10 mouse cellular contexts compared by ENCODE assay signal in the genomic region with DNA sequence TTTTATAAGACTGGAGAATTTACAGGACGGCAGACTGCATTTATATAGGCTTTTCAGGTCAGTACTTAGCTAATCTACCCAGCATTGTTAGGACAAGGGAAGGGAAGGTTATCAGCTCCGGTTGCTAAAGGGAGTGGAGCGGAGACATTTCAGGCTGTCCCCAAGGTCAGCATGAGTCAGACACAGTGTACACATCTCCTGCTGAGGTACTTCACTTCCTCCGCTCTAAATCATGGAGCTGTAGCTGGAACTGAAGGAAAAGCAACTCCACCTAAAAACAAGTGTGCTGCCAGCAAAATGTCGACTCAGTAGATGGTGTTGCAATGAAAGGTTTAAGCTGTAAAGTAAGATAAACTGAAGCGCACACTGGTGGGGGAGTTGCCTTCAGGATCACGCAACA. TPM values are rescaled to one million over a fixed set of nuclear protein-coding genes. Genes with fewer than 3 reads are reported as not detected.
DNase-seq lines count a peak whose midpoint lies in the region; ATAC-seq lines count a peak whose summit lies in the region.
"Had no signal": no experiment of that assay in that cellular context is flagged by ENCODE, and none has a peak within 500 bp of the region (broad histone marks: within the 10 kb centered on the region; RNA-seq: fewer than 3 reads in every experiment).

No protein-coding gene starts in this region.

- no peak overlapping the region for H3K4me3 ChIP-seq in kidney, embryonic 16.5 days (ENCODE audit: low read length)
- no peak overlapping the region for H3K4me3 ChIP-seq in heart, embryonic 13.5 days
- H3K4me3 ChIP-seq in hindbrain, embryonic 16.5 days (ENCODE audit: low read length): no peak overlapping the region

- no peak for DNase-seq in kidney, adult 8-10 months
- DNase-seq in R1 (ENCODE audit: low read depth, low spot score): peak; percentile 90
- peak; percentile 19 for DNase-seq in lung, postnatal 14 days
- no peak for DNase-seq in layer of hippocampus, postnatal 25 days (ENCODE audit: extremely low spot score in 1 of 2, low spot score in 1 of 2)
- DNase-seq: thymus, postnatal 14 days had no signal

- no peaks in the 10 kb centered on the region for H3K27me3 ChIP-seq in kidney, embryonic 16.5 days (ENCODE audit: insufficient read depth, low read length)
- no peaks in the 10 kb centered on the region for H3K27me3 ChIP-seq in heart, embryonic 13.5 days (replicated peaks)
- H3K27me3 ChIP-seq in hindbrain, embryonic 16.5 days (replicated peaks; ENCODE audit: control insufficient read depth, insufficient read depth, low read length): no peaks in the 10 kb centered on the region

- H3K9ac ChIP-seq in kidney, embryonic 16.5 days (replicated peaks; ENCODE audit: low read length): no peak overlapping the region
- no peak overlapping the region for H3K9ac ChIP-seq in heart, embryonic 13.5 days
- H3K9ac ChIP-seq in hindbrain, embryonic 16.5 days (ENCODE audit: low read depth, low read length): no peak overlapping the region

- no peak overlapping the region for H3K4me2 ChIP-seq in kidney, embryonic 16.5 days (replicated peaks; ENCODE audit: low read depth, low read length)
- peak overlapping the region; percentile 21 for H3K4me2 ChIP-seq in heart, embryonic 13.5 days
- no peak overlapping the region for H3K4me2 ChIP-seq in hindbrain, embryonic 16.5 days (ENCODE audit: low read length)

- H3K4me1 ChIP-seq in kidney, embryonic 16.5 days (ENCODE audit: insufficient read depth, low read length): peaks cover 16% of the 10 kb centered on the region; the same call in 1 of the 2 replicates
- peaks cover 35% of the 10 kb centered on the region for H3K4me1 ChIP-seq in heart, embryonic 13.5 days
- no peaks in the 10 kb centered on the region; the same call in 1 of the 2 replicates for H3K4me1 ChIP-seq in hindbrain, embryonic 16.5 days (ENCODE audit: control insufficient read depth, insufficient read depth, low read depth, low read length)

- ATAC-seq in kidney, embryonic 16.5 days (ENCODE audit: low FRiP score, low TSS enrichment): peak; percentile 31; the same call in 1 of the 2 replicates
- no peak for ATAC-seq in heart, embryonic 13.5 days (ENCODE audit: extremely low read depth, insufficient number of reproducible peaks, low FRiP score, low TSS enrichment)
- ATAC-seq in cerebellum, adult (ENCODE audit: insufficient number of reproducible peaks, low FRiP score, low TSS enrichment): no peak
- ATAC-seq in hindbrain, embryonic 16.5 days: no peak
- ATAC-seq: hindbrain, postnatal 0 days had no signal

- 19% methylated on average over 7 of the region's 7 CpGs for WGBS in kidney, embryonic 16.5 days
- 18% methylated on average over 7 of the region's 7 CpGs for WGBS in heart, embryonic 13.5 days
- 77% methylated on average over 7 of the region's 7 CpGs for WGBS in hindbrain, embryonic 16.5 days

- H3K36me3 ChIP-seq in kidney, embryonic 16.5 days (ENCODE audit: insufficient read depth, low read length): no peaks in the 10 kb centered on the region
- H3K36me3 ChIP-seq in heart, embryonic 13.5 days: no peaks in the 10 kb centered on the region
- no peaks in the 10 kb centered on the region for H3K36me3 ChIP-seq in hindbrain, embryonic 16.5 days (ENCODE audit: control insufficient read depth, insufficient read depth, low read length)

- H3K27ac ChIP-seq in kidney, embryonic 16.5 days (ENCODE audit: low read length): 0 out of 2 replicates have a peak overlapping the region, but pooled peaks have one; percentile 8
- peak overlapping the region; percentile 67 for H3K27ac ChIP-seq in heart, embryonic 13.5 days (replicated peaks)
- H3K27ac ChIP-seq in hindbrain, embryonic 16.5 days (ENCODE audit: low read depth, low read length): no peak overlapping the region
- H3K27ac ChIP-seq: hindbrain, postnatal 0 days had no signal

- no peaks in the 10 kb centered on the region for H3K9me3 ChIP-seq in kidney, embryonic 16.5 days (ENCODE audit: low read length)
- H3K9me3 ChIP-seq in heart, embryonic 13.5 days: no peaks in the 10 kb centered on the region
- no peaks in the 10 kb centered on the region for H3K9me3 ChIP-seq in hindbrain, embryonic 16.5 days (ENCODE audit: control insufficient read depth, low read length)

RNA-seq across cellular contexts. Expression of a gene that starts 36.2 kb away (rescaled TPM):
- 14.8 and 15.3 TPM in 2 replicates for polyA plus RNA-seq in kidney, embryonic 16.5 days (2015; fragmentation: Nextera tagmentation; extraction: Ambion mirVana)
- polyA plus RNA-seq in heart, embryonic 13.5 days (2015; fragmentation: Nextera tagmentation; extraction: Ambion mirVana): 9.1 and 9.3 TPM in 2 replicates
- total RNA-seq in layer of hippocampus, postnatal 25 days (2021): under 1 TPM; 0.42 to 0.49 TPM
- 1.8 and 2.2 TPM in 2 replicates for polyA plus RNA-seq in hindbrain, embryonic 16.5 days (2015; fragmentation: Nextera tagmentation; extraction: Ambion mirVana)

Comparison
In these comparisons a context has a peak if more than half of its experiments do, and no peak if none do; other contexts are left out.
1. DNase-seq: peak in R1 (single experiment) and lung, postnatal 14 days (single experiment); none in kidney, adult 8-10 months (0 of 2) and layer of hippocampus, postnatal 25 days (0 of 2).